ENCODE assay signal across 9 mouse cellular contexts in genomic region chr14:93890519-93891370, GRCm38 (mm10). TPM values are rescaled to one million over a fixed set of nuclear protein-coding genes. Genes with fewer than 3 reads are reported as not detected.
DNase-seq lines count a peak whose midpoint lies in the region; ATAC-seq and TF ChIP-seq lines count a peak whose summit lies in the region.
"Had no signal": no experiment of that assay in that cellular context is flagged by ENCODE, and none has a peak within 500 bp of the region (broad histone marks: within the 10 kb centered on the region; RNA-seq: fewer than 3 reads in every experiment).

Gene Pcdh9 (minus strand): TSS chr14:93890679.

- H3K27me3 ChIP-seq in cerebellum, adult 2 months (ENCODE audit: control insufficient read depth, insufficient read depth, low read length) = no peaks in the 10 kb centered on the region
- peaks cover 14% of the 10 kb centered on the region for H3K27me3 ChIP-seq in liver, postnatal 0 days (ENCODE audit: insufficient read depth, low read length)
- H3K27me3 ChIP-seq: CH12.LX had no signal

- peak within 1 kb of the TSS; percentile 90 for H3K27ac ChIP-seq in cerebellum, adult 2 months (ENCODE audit: insufficient read depth, low read length)
- peak within 1 kb of the TSS; percentile 97 for H3K27ac ChIP-seq in layer of hippocampus, adult 2 months
- H3K27ac ChIP-seq in liver, postnatal 0 days (ENCODE audit: low read depth) = no peak within 1 kb of the TSS

- intact Hi-C loops in heart, postnatal 36 days (cut with DNase I) = no loop called here

- peak within 1 kb of the TSS; percentile 21; the same call in 1 of the 2 replicates for H3K9ac ChIP-seq in liver, postnatal 0 days (replicated peaks)

- TF ChIP-seq POLR2A in cerebellum, adult 2 months (IDR thresholded peaks at IDR 0.05; ENCODE audit: borderline replicate concordance, insufficient read depth, low read length) = peak; percentile 76; the same call in 1 of the 2 replicates

- H3K9me3 ChIP-seq in liver, postnatal 0 days (ENCODE audit: low read length) = no peaks in the 10 kb centered on the region

- TF ChIP-seq CTCF in cerebellum, adult 2 months (IDR thresholded peaks at IDR 0.05; ENCODE audit: borderline replicate concordance, insufficient read depth, low read depth, low read length) = peak; percentile 9; the same call in 1 of the 2 replicates
- TF ChIP-seq CTCF in layer of hippocampus, adult 2 months (conservative IDR thresholded peaks at IDR 0.05) = peak; percentile 65
- TF ChIP-seq CTCF in liver, postnatal 0 days (IDR thresholded peaks at IDR 0.05; ENCODE audit: low read depth) = no peak

- peak within 1 kb of the TSS; percentile 89 for H3K4me3 ChIP-seq in cerebellum, adult 2 months (replicated peaks; ENCODE audit: insufficient read depth, low read depth, low read length)
- peak within 1 kb of the TSS; percentile 77 for H3K4me3 ChIP-seq in layer of hippocampus, adult 2 months
- H3K4me3 ChIP-seq in liver, postnatal 0 days (ENCODE audit: low read depth, low read length) = peak within 1 kb of the TSS; percentile 42

- no peak for TF ChIP-seq EP300 in liver, postnatal 0 days (IDR thresholded peaks at IDR 0.05; ENCODE audit: low read depth)

- DNase-seq in ES-CJ7 (ENCODE audit: low read depth, low spot score) = peak; percentile 90
- DNase-seq in cerebellum, adult 2 months = peak; percentile 96 to 98
- peak; percentile 89 for DNase-seq in forelimb bud, embryonic 11.5 days (ENCODE audit: low read depth, low spot score)
- DNase-seq in heart, postnatal 36 days = peak; percentile 69 to 71
- DNase-seq in layer of hippocampus, adult 2 months (ENCODE audit: low spot score in 2 of 2) = peak; percentile 99
- DNase-seq in liver, postnatal 0 days = peak; percentile 30
- peak; percentile 71 for DNase-seq in ovary, postnatal 14 days (ENCODE audit: low spot score)
- peak; percentile 47 for DNase-seq in urinary bladder, postnatal 10 days (ENCODE audit: low spot score)

- H3K4me1 ChIP-seq in cerebellum, adult 2 months (ENCODE audit: control insufficient read depth, insufficient read depth, low read length) = peaks cover 1% of the 10 kb centered on the region; the same call in 1 of the 2 replicates
- no peaks in the 10 kb centered on the region for H3K4me1 ChIP-seq in liver, postnatal 0 days (ENCODE audit: insufficient read depth)

- WGBS in cerebellum, adult 2 months = under 1% methylated on average over 50 of the region's 50 CpGs
- WGBS in liver, postnatal 0 days (ENCODE audit: insufficient replicate concordance) = under 1% methylated on average over 50 of the region's 50 CpGs

- ATAC-seq in liver, postnatal 0 days = peak; percentile 58

- peak within 1 kb of the TSS; percentile 66 for H3K4me2 ChIP-seq in liver, postnatal 0 days (ENCODE audit: low read depth, low read length)

- H3K36me3 ChIP-seq in liver, postnatal 0 days (replicated peaks; ENCODE audit: insufficient read depth, low read length) = no peaks in the 10 kb centered on the region

RNA-seq across cellular contexts. Expression of gene Pcdh9, which starts in this region (rescaled TPM):
- polyA plus RNA-seq in cerebellum, adult 2 months (2012; rRNA removed) = 70.0 and 71.3 TPM in 2 replicates
- total RNA-seq in heart, postnatal 36 days (2021) = 1 to 10 TPM; 2.1 to 3.1 TPM
- 100 to 1,000 TPM; 175 to 180 TPM for total RNA-seq in layer of hippocampus, adult 2 months (2021)
- 0.20 and 0.31 TPM in 2 replicates for polyA plus RNA-seq in liver, postnatal 0 days (2015; fragmentation: Nextera tagmentation; extraction: Ambion mirVana)
- total RNA-seq: CH12.LX had no signal

Comparison
In these comparisons a context has a peak if more than half of its experiments do, and no peak if none do; other contexts are left out.
1. RNA of gene Pcdh9 (total RNA-seq): 175 to 180 TPM in layer of hippocampus, adult 2 months; 2.1 to 3.1 TPM in heart, postnatal 36 days; every median in the first group is over 10 times any median in the second.
2. RNA of gene Pcdh9 (polyA plus RNA-seq): 70.0 to 71.3 TPM in cerebellum, adult 2 months; 0.20 to 0.31 TPM in liver, postnatal 0 days; every median in the first group is over 10 times any median in the second.
3. Peak in DNase-seq, ATAC-seq, H3K4me3 ChIP-seq, H3K9ac ChIP-seq and H3K4me2 ChIP-seq in liver, postnatal 0 days; RNA of the gene not detected or under 1 TPM.
4. DNase-seq: peak in every context shown above with its lines; median percentile 99 in layer of hippocampus, adult 2 months; 97 in cerebellum, adult 2 months; 90 in ES-CJ7; 89 in forelimb bud, embryonic 11.5 days; 71 in ovary, postnatal 14 days; 70 in heart, postnatal 36 days; 47 in urinary bladder, postnatal 10 days; 30 in liver, postnatal 0 days.
5. Peak in every context shown above with its lines, with median percentiles within 50 percentile points of each other: H3K4me3 ChIP-seq.